ENCODE assay signal across 28 mouse cellular contexts in the genomic region with DNA sequence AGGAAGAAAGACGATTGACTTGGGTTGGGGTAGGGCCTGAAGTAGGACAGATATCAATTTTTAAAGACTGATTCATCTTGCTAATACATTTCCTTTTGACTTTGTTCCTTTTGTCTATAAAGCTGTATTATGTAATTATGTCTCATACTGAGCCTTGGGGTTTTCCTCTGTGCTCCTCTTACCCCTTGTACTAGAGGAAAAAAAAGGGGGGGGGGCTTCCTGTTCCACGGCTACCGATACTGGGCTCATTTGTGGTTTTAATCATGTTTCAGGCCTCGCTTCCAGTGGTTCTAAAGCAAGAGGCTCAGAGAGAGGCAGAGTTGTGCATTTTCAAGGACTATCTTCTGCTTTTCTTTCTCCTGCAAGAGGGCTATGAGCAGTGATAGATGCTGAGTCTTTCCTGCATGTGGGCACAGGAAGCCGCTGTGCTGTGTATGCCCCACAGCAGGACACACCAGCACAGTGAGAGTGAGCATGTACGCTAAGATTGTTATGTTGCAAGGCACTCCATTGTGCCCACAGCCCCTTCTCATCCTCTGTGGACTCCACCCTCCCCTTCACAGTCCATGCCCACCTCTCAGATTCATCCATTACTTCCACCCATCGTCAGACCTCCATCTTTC. TPM values are rescaled to one million over a fixed set of nuclear protein-coding genes. Genes with fewer than 3 reads are reported as not detected.
DNase-seq lines count a peak whose midpoint lies in the region; ATAC-seq lines count a peak whose summit lies in the region.
"Had no signal": no experiment of that assay in that cellular context is flagged by ENCODE, and none has a peak within 500 bp of the region (broad histone marks: within the 10 kb centered on the region; RNA-seq: fewer than 3 reads in every experiment).

No protein-coding gene starts in this region.

- DNase-seq in hindbrain, embryonic 14.5 days (ENCODE audit: low spot score) = no peak
- DNase-seq in 416B (ENCODE audit: low read depth) = peak; percentile 4
- no peak for DNase-seq in kidney, adult 18-20 months
- DNase-seq in gastrocnemius, adult 18-20 months (ENCODE audit: low spot score) = no peak
- DNase-seq in c-Kit-positive CD71-positive TER-119-positive erythroid progenitor cells, embryonic 14.5 days (ENCODE audit: low spot score) = no peak
- DNase-seq: adrenal gland, postnatal 14 days; cerebellum, adult 8-10 months; gastrocnemius, postnatal 36 days; kidney, adult 8-10 months; kidney, postnatal 14 days; liver, embryonic 13.5 days; right cerebral cortex, adult 18-20 months; thymus, postnatal 36 days had no signal

- H3K36me3 ChIP-seq in hindbrain, embryonic 16.5 days (ENCODE audit: control insufficient read depth, insufficient read depth, low read length) = no peaks in the 10 kb centered on the region
- no peaks in the 10 kb centered on the region for H3K36me3 ChIP-seq in hindbrain, embryonic 14.5 days (replicated peaks; ENCODE audit: control insufficient read depth, insufficient read depth)
- H3K36me3 ChIP-seq: embryonic facial prominence, embryonic 12.5 days; limb, embryonic 12.5 days; liver, embryonic 13.5 days; lung, embryonic 15.5 days; neural tube, embryonic 12.5 days had no signal

- H3K4me3 ChIP-seq in hindbrain, embryonic 16.5 days (ENCODE audit: low read length) = no peak overlapping the region
- no peak overlapping the region for H3K4me3 ChIP-seq in hindbrain, embryonic 14.5 days (replicated peaks; ENCODE audit: low read length)
- H3K4me3 ChIP-seq: embryonic facial prominence, embryonic 12.5 days; erythroblast, embryonic 14.5 days; forebrain, embryonic 13.5 days; limb, embryonic 12.5 days; liver, embryonic 13.5 days; lung, embryonic 15.5 days; neural tube, embryonic 12.5 days had no signal

- H3K4me1 ChIP-seq in hindbrain, embryonic 16.5 days (ENCODE audit: control insufficient read depth, insufficient read depth, low read depth, low read length) = peaks cover 3% of the 10 kb centered on the region
- 0 out of 2 replicates have a peak, but pooled peaks cover 5% of the 10 kb centered on the region for H3K4me1 ChIP-seq in hindbrain, embryonic 14.5 days (replicated peaks; ENCODE audit: control insufficient read depth, insufficient read depth, low read length)
- H3K4me1 ChIP-seq: liver, embryonic 13.5 days; lung, embryonic 15.5 days; neural tube, embryonic 12.5 days had no signal

- H3K9me3 ChIP-seq in hindbrain, embryonic 16.5 days (ENCODE audit: control insufficient read depth, low read length) = no peaks in the 10 kb centered on the region
- H3K9me3 ChIP-seq in hindbrain, embryonic 14.5 days (ENCODE audit: control insufficient read depth, low read length) = no peaks in the 10 kb centered on the region
- H3K9me3 ChIP-seq: embryonic facial prominence, embryonic 12.5 days; forebrain, embryonic 13.5 days; limb, embryonic 12.5 days; liver, embryonic 13.5 days; lung, embryonic 15.5 days; neural tube, embryonic 12.5 days had no signal

- 0 out of 2 replicates have a peak, but pooled peaks have one; percentile 19 for ATAC-seq in hindbrain, embryonic 16.5 days
- ATAC-seq in hindbrain, embryonic 14.5 days (ENCODE audit: low FRiP score) = no peak
- ATAC-seq in CD4-positive, CD25-positive, alpha-beta regulatory T cell, adult 4 months = peak; percentile 88
- peak; percentile 88 for ATAC-seq in inflammation-experienced regulatory T-cells, adult 6 months
- ATAC-seq: forebrain, embryonic 13.5 days; Patski had no signal

- 72% methylated on average over 7 of the region's 7 CpGs for WGBS in hindbrain, embryonic 16.5 days
- WGBS in hindbrain, embryonic 14.5 days = 82% methylated on average over 7 of the region's 7 CpGs

- no peaks in the 10 kb centered on the region for H3K27me3 ChIP-seq in hindbrain, embryonic 16.5 days (replicated peaks; ENCODE audit: control insufficient read depth, insufficient read depth, low read length)
- H3K27me3 ChIP-seq in hindbrain, embryonic 14.5 days (ENCODE audit: control insufficient read depth, insufficient read depth, low read length) = no peaks in the 10 kb centered on the region
- H3K27me3 ChIP-seq: embryonic facial prominence, embryonic 12.5 days; forebrain, embryonic 13.5 days; limb, embryonic 12.5 days; liver, embryonic 13.5 days; lung, embryonic 15.5 days; neural tube, embryonic 12.5 days; Patski had no signal

- H3K27ac ChIP-seq in hindbrain, embryonic 16.5 days (ENCODE audit: low read depth, low read length) = 0 out of 2 replicates have a peak overlapping the region, but pooled peaks have one; percentile 4
- no peak overlapping the region for H3K27ac ChIP-seq in hindbrain, embryonic 14.5 days
- H3K27ac ChIP-seq: embryonic facial prominence, embryonic 12.5 days; forebrain, embryonic 13.5 days; limb, embryonic 12.5 days; liver, embryonic 13.5 days; lung, embryonic 15.5 days; macrophage; neural tube, embryonic 12.5 days had no signal

- no peak overlapping the region for H3K4me2 ChIP-seq in hindbrain, embryonic 16.5 days (ENCODE audit: low read length)
- H3K4me2 ChIP-seq in hindbrain, embryonic 14.5 days (replicated peaks) = no peak overlapping the region
- H3K4me2 ChIP-seq: embryonic facial prominence, embryonic 12.5 days; forebrain, embryonic 13.5 days; limb, embryonic 12.5 days; liver, embryonic 13.5 days; lung, embryonic 15.5 days; neural tube, embryonic 12.5 days had no signal

- no peak overlapping the region for H3K9ac ChIP-seq in hindbrain, embryonic 16.5 days (ENCODE audit: low read depth, low read length)
- H3K9ac ChIP-seq in hindbrain, embryonic 14.5 days = no peak overlapping the region
- H3K9ac ChIP-seq: embryonic facial prominence, embryonic 12.5 days; forebrain, embryonic 13.5 days; limb, embryonic 12.5 days; liver, embryonic 13.5 days; lung, embryonic 15.5 days; neural tube, embryonic 12.5 days had no signal

RNA-seq across cellular contexts. Expression of a gene that starts 33.1 kb away (rescaled TPM):
- polyA plus RNA-seq in hindbrain, embryonic 16.5 days (2015; fragmentation: Nextera tagmentation; extraction: Ambion mirVana) = not detected in 2 replicates
- not detected in 2 replicates for polyA plus RNA-seq in hindbrain, embryonic 14.5 days (2014; fragmentation: Nextera tagmentation; extraction: Ambion mirVana)
- not detected for polyA plus RNA-seq in CD4-positive, CD25-positive, alpha-beta regulatory T cell, adult 4 months (2017; shearing (Covaris generic))
- polyA plus RNA-seq in inflammation-experienced regulatory T-cells, adult 6 months (2017; shearing (Covaris generic)) = not detected
- not detected for total RNA-seq in gastrocnemius, adult 18-20 months (2021)
- total RNA-seq: adrenal gland, postnatal 14 days; ES-E14; gastrocnemius, postnatal 36 days; left cerebral cortex, adult 8-10 months had no signal
- polyA plus RNA-seq: C2C12; embryonic facial prominence, embryonic 12.5 days; erythroblast, embryonic 14.5 days; forebrain, embryonic 13.5 days; heart, embryonic 16.5 days; limb, embryonic 12.5 days; liver, embryonic 13.5 days; lung, embryonic 15.5 days; macrophage; neural tube, embryonic 12.5 days; Patski had no signal
